Mouse (Mus musculus) erythroid progenitor cell, adult 5-6 weeks (primary cell): ENCODE measurements around the gene Unc119. TPM values are rescaled to one million over a fixed set of nuclear protein-coding genes. Genes with fewer than 3 reads are reported as not detected.
A peak's percentile ranks its signal among the peaks of the same experiment; 100 is the strongest.

Experiments used
- ATAC-seq: replicated peaks from 2 replicates; pipeline ENCODE4 v1.8.0; 2016; ENCODE audit warnings: moderate number of reproducible peaks, mild to moderate bottlenecking, moderate TSS enrichment, inconsistent platforms; ENCODE audit not compliant: poor library complexity, low FRiP score, severe bottlenecking
- total RNA-seq, 2 experiments: library from RNA; stranded (forward) in 1 of 2; stranded (reverse) in 1 of 2; fragments of 150-400 nt in 1 of 2; fragments of 186-747, 209-891 nt in 1 of 2; gene quantifications; 2 replicates each; pipeline versions ENCODE4 v1.2.3 to v1.2.4; 2015 to 2017; ENCODE audit warnings: low replicate concordance in 2 of 2

Gene Unc119
- total RNA-seq, 2 experiments from 2014 or later, result 7.9 to 17.2 TPM

GRCm38 (mm10) chr11:78337040-78337439, 6.2 kb upstream of the Unc119 start:
- ATAC-seq, result no peak

- no peak for ATAC-seq
These were observed 1.6 kb upstream of the Unc119 start for GRCm38 (mm10) chr11:78341702-78342101.

- peak; percentile 65 for ATAC-seq
These were observed 1.1 kb downstream of the Unc119 start for GRCm38 (mm10) chr11:78344328-78344889.

GRCm38 (mm10) chr11:78344890-78345715, 1.8 kb downstream of the Unc119 start:
- no peak for ATAC-seq

- no peak for ATAC-seq
These were observed 2.5 kb downstream of the Unc119 start for GRCm38 (mm10) chr11:78345801-78346200.

GRCm38 (mm10) chr11:78346326-78347069, 3.2 kb downstream of the Unc119 start:
- no peak for ATAC-seq

DNA sequence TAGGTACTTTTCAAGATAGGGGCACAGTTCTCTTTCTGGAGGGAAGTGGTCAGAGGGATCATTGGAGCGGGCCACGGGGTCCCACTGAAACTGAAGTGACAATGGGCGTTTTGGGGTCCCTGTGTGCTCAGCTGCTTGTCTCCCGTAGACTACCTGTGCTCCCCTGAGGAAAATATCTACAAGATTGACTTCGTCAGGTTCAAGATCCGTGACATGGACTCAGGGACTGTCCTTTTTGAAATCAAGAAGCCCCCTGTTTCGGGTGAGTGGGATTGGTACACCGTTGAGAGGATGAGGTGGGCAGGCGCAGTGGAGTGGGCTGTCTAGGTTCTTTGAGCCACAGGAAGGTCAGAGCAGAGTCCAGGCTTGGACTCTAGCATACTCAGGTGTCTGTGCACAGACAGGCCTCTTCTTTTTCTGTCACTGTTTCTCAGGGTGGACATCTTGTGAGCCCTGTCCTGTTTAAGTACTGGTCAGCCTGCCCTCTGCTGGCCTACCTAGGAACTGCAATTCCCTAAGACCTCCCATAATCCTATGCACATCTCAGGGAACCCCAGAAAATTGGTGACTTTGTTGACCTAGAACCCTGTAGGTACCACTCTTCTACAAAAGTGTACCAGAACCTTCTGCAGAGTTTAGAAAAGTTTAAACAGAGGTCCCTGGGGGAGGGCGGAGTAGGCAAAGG, 3.9 kb downstream of the Unc119 start:
- ATAC-seq, result peak; percentile 42; the same call in 1 of the 2 replicates

DNA sequence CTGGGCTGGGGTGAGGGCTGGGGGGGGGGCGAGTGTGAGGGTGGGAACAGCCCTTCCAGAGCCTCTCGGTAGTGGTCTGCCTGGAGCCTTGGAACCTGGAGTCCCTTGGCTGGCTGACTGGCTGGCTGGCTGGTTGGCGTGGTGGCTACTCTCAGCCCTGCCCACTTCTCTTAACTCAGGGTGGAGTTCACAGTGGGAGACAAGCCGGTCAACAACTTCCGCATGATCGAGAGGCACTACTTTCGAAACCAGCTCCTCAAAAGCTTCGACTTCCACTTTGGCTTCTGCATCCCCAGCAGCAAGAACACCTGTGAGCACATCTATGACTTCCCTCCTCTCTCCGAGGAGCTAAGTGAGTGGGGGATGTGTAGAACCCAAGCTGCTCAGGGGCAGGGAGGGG, 4.6 kb downstream of the Unc119 start:
- no peak for ATAC-seq

GRCm38 (mm10) chr11:78348474-78348873, 5.2 kb downstream of the Unc119 start:
- no peak for ATAC-seq

- ATAC-seq, result no peak
These were observed 6.4 kb downstream of the Unc119 start for GRCm38 (mm10) chr11:78349441-78350358.

DNA sequence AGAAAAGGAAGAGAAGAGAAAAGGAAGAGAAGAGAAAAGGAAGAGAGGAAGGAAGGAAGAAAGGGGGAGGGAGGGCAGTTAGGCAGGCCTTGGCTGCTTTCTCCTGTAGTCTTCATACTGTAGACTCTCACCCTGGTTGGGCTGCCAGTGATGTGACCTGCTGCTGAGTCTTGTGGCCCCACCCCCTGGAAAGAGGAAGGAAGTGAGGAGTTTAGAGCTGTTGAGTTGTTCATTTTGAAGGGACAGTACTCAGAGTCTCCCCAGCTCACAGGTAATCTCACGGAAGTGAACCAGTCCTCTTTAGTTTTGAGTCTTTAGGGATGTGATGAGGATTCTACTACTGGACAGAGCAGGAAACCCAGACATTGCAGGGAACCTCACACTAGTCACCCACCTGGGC, 9.8 kb downstream of the Unc119 start:
- no peak for ATAC-seq

DNA sequence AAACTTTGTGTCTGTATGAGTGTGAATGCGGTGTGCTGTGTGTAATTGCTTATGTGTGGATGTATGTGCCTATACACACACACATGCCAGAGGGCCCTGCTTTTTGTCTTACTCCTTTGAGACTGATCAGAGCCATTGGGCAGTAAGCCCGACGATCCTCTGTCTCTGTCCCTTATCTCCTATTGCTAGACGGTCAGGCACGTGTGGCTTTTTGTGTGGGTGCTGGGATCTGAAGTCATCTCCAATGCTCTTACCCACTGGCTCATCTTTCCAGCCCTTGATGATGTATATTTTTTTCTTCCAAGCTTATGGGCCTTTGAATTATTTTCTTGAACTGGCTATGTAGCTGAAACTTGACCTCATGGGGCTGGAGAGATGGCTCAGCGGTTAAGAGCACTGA, 11.6 kb downstream of the Unc119 start:
- ATAC-seq, result no peak

DNA sequence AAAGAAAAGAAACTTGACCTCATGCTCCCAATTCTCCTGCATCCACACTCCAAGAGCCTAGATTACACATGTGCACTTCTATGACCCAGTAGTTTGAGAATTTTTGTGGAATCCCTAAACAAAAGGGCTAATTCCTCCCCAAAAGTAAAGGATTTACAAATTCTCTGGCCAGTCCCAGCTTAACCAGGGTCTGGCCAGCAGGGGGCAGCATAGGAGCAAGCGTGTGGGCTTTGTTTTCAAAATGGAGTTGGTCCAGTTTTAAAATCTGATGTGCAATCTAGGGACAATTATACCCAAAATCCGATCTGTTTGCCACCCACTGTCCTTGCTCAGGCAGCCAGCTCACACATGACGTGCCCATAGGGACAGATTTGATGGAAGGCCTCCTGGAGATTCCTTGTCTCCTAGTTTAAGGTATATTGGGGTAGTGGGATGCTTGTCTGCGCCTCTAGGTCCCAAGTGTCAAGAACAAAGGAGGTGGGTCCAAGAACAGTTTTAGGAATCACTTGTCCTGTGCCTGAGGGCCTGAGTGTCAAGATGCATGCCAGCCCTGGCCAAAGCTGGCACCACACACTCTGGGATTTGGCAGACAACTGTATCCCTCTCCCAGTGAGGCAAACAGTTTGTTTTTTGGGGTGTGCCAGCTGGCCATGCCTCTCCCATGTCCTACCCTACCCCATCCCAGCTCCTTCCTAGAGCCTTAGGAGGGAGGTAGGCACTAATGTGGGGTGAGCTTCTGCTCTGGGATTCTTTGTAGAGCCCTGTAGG, 12.4 kb downstream of the Unc119 start:
- 0 out of 2 replicates have a peak, but pooled peaks have one; percentile 37 for ATAC-seq

DNA sequence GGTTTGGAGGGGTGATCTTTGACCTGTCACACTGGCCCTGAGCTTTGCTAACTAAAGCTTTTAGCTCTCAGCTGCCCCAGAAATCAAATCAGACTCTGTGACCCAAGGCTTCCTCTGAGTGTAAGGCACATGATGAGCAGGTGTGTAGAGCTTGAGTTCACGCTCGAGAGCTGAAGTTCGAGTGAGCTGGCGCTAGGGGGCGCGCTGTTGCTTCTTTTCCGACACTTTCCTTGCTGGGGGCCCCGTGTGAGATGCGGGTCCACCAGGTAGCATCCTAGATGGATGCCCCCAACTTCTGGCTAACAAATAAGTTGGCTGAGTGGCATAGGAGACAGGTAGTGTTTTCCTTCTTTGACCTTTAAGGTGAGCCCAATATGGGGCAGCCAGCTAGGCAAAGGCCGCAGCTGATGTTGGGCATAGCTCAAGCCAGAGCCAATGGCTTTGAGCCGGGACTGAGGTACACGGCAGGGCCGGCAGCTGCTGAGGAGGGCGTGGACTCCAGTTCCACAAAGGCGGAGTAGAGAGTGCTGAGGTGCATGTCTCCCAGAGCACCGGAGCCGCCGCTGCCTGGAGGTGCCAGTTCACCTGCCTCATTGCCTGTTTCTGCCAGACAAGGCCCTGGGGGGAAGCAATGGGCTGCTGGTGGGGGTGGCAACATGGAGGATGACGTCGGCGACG, 15.2 kb downstream of the Unc119 start:
- no peak for ATAC-seq

GRCm38 (mm10) chr11:78360125-78360788, 17.0 kb downstream of the Unc119 start:
- peak; percentile 81 for ATAC-seq

DNA sequence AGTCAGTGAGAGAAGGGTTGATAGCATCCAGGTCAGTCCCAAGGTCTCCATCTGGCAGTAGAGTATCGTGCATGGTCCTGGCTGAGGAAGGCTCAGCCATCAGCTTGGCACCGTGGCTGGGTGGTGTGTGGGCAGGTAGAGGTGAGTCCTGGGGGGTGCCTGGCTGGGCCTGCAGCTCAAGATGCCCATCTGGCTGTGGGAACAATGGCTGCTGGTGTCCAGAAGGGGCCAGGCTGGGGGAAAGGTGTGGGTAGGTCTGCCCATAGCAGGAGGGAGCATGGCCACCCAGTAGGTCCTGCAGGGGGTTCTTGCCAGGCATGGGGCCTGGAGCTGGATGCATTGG, 17.5 kb downstream of the Unc119 start:
- ATAC-seq, result 0 out of 2 replicates have a peak, but pooled peaks have one; percentile 7

GRCm38 (mm10) chr11:78363309-78364007, 20.2 kb downstream of the Unc119 start:
- no peak for ATAC-seq
